In genomic region chr9:48737210-48737850, GRCm38 (mm10) we compare ENCODE assay signal across 8 mouse cellular contexts.
DNase-seq lines count a peak whose midpoint lies in the region; ATAC-seq lines count a peak whose summit lies in the region.

No protein-coding gene starts in this region.

- no peaks in the 10 kb centered on the region for H3K27me3 ChIP-seq in midbrain, embryonic 16.5 days (ENCODE audit: control insufficient read depth, insufficient read depth, low read depth, low read length)

- no peak overlapping the region for H3K4me3 ChIP-seq in midbrain, embryonic 16.5 days (ENCODE audit: low read depth, low read length)

- peak overlapping the region; percentile 33; the same call in 1 of the 2 replicates for H3K4me2 ChIP-seq in midbrain, embryonic 16.5 days (ENCODE audit: low read length)

- ATAC-seq in cerebellum, adult (ENCODE audit: insufficient number of reproducible peaks, low FRiP score, low TSS enrichment), result no peak; the same call in 1 of the 2 replicates
- no peak for ATAC-seq in midbrain, embryonic 16.5 days

- H3K9ac ChIP-seq in midbrain, embryonic 16.5 days (ENCODE audit: low read depth, low read length), result no peak overlapping the region

- peak; percentile 73 for DNase-seq in cerebellum, adult 11 months
- peak; percentile 79 for DNase-seq in fibroblast of lung, adult 2 months (ENCODE audit: low read depth)
- DNase-seq in heart, adult 9 months (ENCODE audit: low spot score in 2 of 2), result peak; percentile 98 to 99
- peak; percentile 95 to 97 for DNase-seq in kidney, adult 8-10 months
- peak; percentile 94 to 96 for DNase-seq in left cerebral cortex, postnatal 36 days (ENCODE audit: low spot score in 2 of 2)
- DNase-seq in testis, postnatal 14 days (ENCODE audit: low spot score), result peak; percentile 89

- no peaks in the 10 kb centered on the region for H3K36me3 ChIP-seq in midbrain, embryonic 16.5 days (ENCODE audit: control insufficient read depth, insufficient read depth, low read length)

- H3K27ac ChIP-seq in midbrain, embryonic 16.5 days (ENCODE audit: low read length), result peak overlapping the region; percentile 79

- H3K4me1 ChIP-seq in midbrain, embryonic 16.5 days (ENCODE audit: control insufficient read depth, insufficient read depth, low read length), result peaks cover 72% of the 10 kb centered on the region

- intact Hi-C loops in left cerebral cortex, postnatal 36 days (cut with DNase I), result loop anchor here (2.0 to 10.0 kb wide), 4 partner anchors 15 to 247 kb away; partner anchors contain the start of gene Usp28

- H3K9me3 ChIP-seq in midbrain, embryonic 16.5 days (replicated peaks; ENCODE audit: control insufficient read depth, low read length, poor library complexity, severe bottlenecking), result no peaks in the 10 kb centered on the region

- WGBS in midbrain, embryonic 16.5 days, result 29% methylated on average over 13 of the region's 13 CpGs
